Mouse (Mus musculus) spleen, adult 18-20 months (tissue): ENCODE results near the gene Olfr467.
"Not testable (repeated sequence)": the region's sequence is repeated elsewhere in the genome, so short reads cannot be mapped to it uniquely, and the experiment has no call there.

Source experiments
- DNase-seq, 2 experiments: peaks; one replicate each; pipeline ENCODE4 v3.0.0; 2022; ENCODE audit warnings: mixed read lengths in 2 of 2

Gene Olfr467

GRCm38 (mm10) chr7:107811963-107812362, at the start of gene Olfr467:
Olfr467 (plus strand) TSS chr7:107812263.
- DNase-seq, result no peak

DNA sequence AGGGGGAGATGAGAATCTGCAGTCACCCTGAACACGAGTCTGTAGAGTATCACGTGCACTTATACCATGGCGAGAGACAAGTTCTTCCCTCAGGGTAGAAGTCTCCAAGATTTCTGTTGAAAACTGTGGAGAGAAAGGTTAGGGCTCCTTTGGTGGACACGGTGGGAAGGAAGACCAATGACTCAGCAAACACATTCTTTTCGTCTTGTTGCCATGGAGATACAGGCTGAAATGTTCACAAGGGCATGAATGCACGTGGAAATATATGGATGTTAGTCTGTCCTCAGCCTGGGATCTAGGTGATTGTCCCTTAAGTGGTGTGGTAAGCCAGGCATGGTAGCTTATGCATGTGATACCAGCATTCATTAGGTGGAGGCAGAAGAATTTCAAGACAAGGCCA, 41.3 kb upstream of the Olfr467 start:
- no peak for DNase-seq

GRCm38 (mm10) chr7:107778216-107778615, 33.8 kb upstream of the Olfr467 start:
- DNase-seq, result no peak

DNA sequence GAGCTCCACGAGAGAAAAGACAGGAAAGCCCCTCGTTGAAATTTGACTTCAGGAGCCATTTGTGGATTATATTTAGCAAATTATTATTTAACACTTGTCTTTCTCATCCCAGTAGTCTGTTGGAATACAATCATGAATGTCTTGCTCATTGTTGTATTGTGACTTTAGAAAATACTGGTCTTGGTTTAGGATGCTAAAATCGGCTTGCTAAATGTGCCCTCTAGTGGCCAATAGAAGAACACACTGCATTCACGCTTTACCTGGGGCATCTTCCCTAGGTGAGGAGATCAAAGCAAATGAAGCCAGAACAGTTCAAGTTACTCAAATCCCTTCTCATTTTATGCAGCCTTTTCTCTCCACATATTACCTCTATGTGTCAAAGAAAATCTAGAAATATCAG, 32.5 kb upstream of the Olfr467 start:
- DNase-seq, result no peak

DNA sequence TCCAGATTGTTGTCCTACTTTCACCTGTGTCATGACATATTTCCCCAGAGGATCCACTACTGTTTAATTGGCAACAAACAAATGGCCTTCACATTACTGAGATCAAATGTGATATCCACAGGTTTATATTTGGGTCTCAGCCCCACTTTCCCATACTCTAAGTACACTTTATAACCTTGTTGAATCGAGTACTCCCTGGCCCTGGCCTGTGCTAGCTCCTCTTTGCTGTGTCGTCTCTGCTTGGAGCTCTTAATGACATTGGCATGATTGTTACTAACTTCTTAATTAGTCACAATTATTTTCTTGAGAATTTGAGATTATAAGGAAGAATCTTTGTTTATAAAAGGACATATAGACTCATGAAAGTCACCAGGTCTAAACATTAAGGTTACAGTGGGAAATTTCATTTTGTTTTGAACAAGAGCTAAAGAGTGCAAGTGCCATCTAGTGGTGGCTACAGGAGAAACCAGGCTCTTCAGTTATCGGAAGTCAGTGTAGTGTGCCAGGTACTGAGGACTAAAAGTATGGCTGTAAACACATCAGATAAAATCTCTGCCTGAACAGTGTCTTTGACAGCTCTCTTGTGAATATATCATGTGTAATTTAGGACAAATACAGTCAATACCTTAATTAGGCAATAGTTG, 24.0 kb upstream of the Olfr467 start:
- DNase-seq, result no peak

GRCm38 (mm10) chr7:107796500-107796899, 15.6 kb upstream of the Olfr467 start:
- DNase-seq, result no peak

GRCm38 (mm10) chr7:107801108-107801507, 11.0 kb upstream of the Olfr467 start, which contains the start of gene Ovch2:
Ovch2 (minus strand) TSS chr7:107801208.
- DNase-seq, result no peak

- no peak for DNase-seq
Measured at GRCm38 (mm10) chr7:107802138-107802537, 9.9 kb upstream of the Olfr467 start.

DNA sequence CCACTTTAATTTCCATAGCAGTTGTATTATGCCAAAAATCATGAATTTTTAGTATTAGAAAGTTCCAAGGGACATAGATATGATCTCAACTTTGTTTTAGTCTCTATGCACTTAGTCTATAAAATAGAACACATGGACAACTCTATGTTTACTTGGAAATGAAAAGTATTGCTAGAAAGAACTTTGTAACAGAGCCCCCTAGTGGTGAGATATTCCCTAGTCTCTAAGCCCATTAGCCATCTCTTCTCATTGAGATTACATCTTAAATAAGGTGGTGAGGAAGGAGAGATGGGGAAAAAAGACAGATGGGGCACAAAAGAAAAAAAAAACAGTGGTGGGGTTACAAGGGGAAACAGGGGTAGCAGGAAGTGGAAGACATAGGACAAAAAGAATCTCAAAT, 7.4 kb downstream of the Olfr467 start:
- no peak for DNase-seq

- DNase-seq, result not testable (repeated sequence)
Measured at GRCm38 (mm10) chr7:107823867-107824266, 11.8 kb downstream of the Olfr467 start.

DNA sequence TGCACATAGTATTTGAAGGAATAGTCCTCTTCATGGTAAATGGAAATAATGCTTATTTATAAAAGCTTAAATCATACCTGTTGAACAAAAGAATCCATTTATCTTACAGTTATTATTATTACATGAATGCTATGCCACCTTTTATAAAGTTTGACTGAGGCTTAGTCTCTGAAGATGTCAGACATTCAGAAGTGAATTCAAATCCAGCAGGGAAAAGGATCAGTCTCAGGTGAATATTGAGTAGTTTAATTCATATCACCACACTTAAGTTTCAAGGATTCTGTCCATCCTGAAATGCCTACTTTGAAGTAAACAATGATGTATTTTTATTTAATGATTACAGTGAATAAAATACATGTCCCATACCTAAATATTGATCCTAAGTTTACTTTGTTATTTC, 13.4 kb downstream of the Olfr467 start, which contains the start of gene Olfr469:
Olfr469 (minus strand) TSS at position 101 of the 400 bp plus-strand sequence.
- not testable (repeated sequence) for DNase-seq

GRCm38 (mm10) chr7:107841719-107842118, 29.7 kb downstream of the Olfr467 start:
- DNase-seq, result no peak

DNA sequence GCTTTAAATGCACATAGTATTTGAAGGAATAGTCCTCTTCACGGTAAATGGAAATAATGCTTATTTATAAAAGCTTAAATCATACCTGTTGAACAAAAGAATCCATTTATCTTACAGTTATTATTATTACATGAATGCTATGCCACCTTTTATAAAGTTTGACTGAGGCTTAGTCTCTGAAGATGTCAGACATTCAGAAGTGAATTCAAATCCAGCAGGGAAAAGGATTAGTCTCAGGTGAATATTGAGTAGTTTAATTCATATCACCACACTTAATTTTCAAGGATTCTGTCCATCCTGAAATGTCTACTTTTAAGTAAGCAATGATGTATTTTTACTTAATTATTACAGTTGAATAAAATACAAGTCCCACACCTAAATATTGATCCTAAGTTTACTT, 35.3 kb downstream of the Olfr467 start, which contains the start of gene Olfr470:
Olfr470 (minus strand) TSS at position 101 of the 400 bp plus-strand sequence.
- not testable (repeated sequence) for DNase-seq
